Mouse (Mus musculus) heart, postnatal 10 days (tissue): ENCODE data around the gene Olfr578. TPM values are rescaled to one million over a fixed set of nuclear protein-coding genes. Genes with fewer than 3 reads are reported as not detected.

ENCODE experiments used
- DNase-seq, 2 experiments: peaks; one replicate each; pipeline ENCODE4 v3.0.0; 2021
- intact Hi-C: fragments of 180-260 bp; cut with DNase I; formaldehyde crosslinking; loops from one replicate; pipeline ENCODE4 v1.15.1; 2025
- total RNA-seq, 2 experiments: library from RNA; stranded (reverse); gene quantifications; 2 replicates each; pipeline ENCODE4 v1.2.3; 2021

The Olfr578 gene
- total RNA-seq, result not detected

GRCm38 (mm10) chr7:102989224-102989623, at the start of gene Olfr578:
Gene Olfr578 (minus strand): TSS chr7:102989324.
- intact Hi-C loops, result no loop called here
- no peak for DNase-seq

- intact Hi-C loops, result no loop called here
- DNase-seq, result no peak
Measured at GRCm38 (mm10) chr7:103037724-103038123, 48.6 kb upstream of the Olfr578 start, which contains the start of gene Olfr582. Gene Olfr582 (plus strand): TSS chr7:103038024.

GRCm38 (mm10) chr7:102975843-102976242, 13.3 kb downstream of the Olfr578 start, which contains the start of gene Olfr577:
Gene Olfr577 (minus strand): TSS chr7:102975943.
- no peak for DNase-seq
- intact Hi-C loops, result no loop called here

GRCm38 (mm10) chr7:102974399-102974798, 14.7 kb downstream of the Olfr578 start:
- intact Hi-C loops, result no loop called here
- no peak for DNase-seq

- DNase-seq, result no peak
Measured at GRCm38 (mm10) chr7:102962360-102962759, 26.8 kb downstream of the Olfr578 start, which contains the start of gene Olfr576. Gene Olfr576 (plus strand): TSS chr7:102962660.

GRCm38 (mm10) chr7:102958593-102958992, 30.5 kb downstream of the Olfr578 start, which contains the start of gene Olfr575:
Gene Olfr575 (minus strand): TSS chr7:102958775.
- intact Hi-C loops, result no loop called here
- DNase-seq, result no peak

More at GRCm38 (mm10) chr7:102962360-102962759, 26.8 kb downstream of the Olfr578 start, which contains the start of gene Olfr576:
- intact Hi-C loops, result no loop called here

- DNase-seq, result no peak
- intact Hi-C loops, result no loop called here
Measured at GRCm38 (mm10) chr7:102958137-102958536, 31.0 kb downstream of the Olfr578 start.

- intact Hi-C loops, result no loop called here
- DNase-seq, result no peak
Measured at GRCm38 (mm10) chr7:102950732-102951131, 38.4 kb downstream of the Olfr578 start.

GRCm38 (mm10) chr7:102948167-102948566, 41.0 kb downstream of the Olfr578 start, which contains the start of gene Olfr574:
Gene Olfr574 (plus strand): TSS chr7:102948467.
- DNase-seq, result no peak
- intact Hi-C loops, result no loop called here

- DNase-seq, result no peak
- intact Hi-C loops, result no loop called here
Measured at GRCm38 (mm10) chr7:102943417-102943816, 45.7 kb downstream of the Olfr578 start.

GRCm38 (mm10) chr7:102942475-102942874, 46.6 kb downstream of the Olfr578 start, which contains the start of gene Olfr573-ps1:
Gene Olfr573-ps1 (minus strand): TSS chr7:102942575.
- DNase-seq, result no peak

More at GRCm38 (mm10) chr7:102942475-102942874, 46.6 kb downstream of the Olfr578 start, which contains the start of gene Olfr573-ps1:
- intact Hi-C loops, result no loop called here

Other genes starting within 250 kb of the Olfr578 start
- under 1 TPM; 0.12 to 0.57 TPM for gene Olfr560, start 230.0 kb downstream of the Olfr578 start, total RNA-seq
- 1 to 10 TPM; 2.1 to 2.2 TPM for gene Olfr78, start 229.9 kb downstream of the Olfr578 start, total RNA-seq
- not detected for gene Olfr561, start 218.1 kb downstream of the Olfr578 start, total RNA-seq
- gene Olfr564, start 185.8 kb downstream of the Olfr578 start, total RNA-seq, result not detected
- not detected for gene Olfr566, start 130.6 kb downstream of the Olfr578 start, total RNA-seq
- not detected for gene Olfr568, start 112.2 kb downstream of the Olfr578 start, total RNA-seq
- gene Olfr569, start 98.4 kb downstream of the Olfr578 start, total RNA-seq, result not detected
- gene Olfr570, start 94.7 kb downstream of the Olfr578 start, total RNA-seq, result not detected
- gene Olfr571, start 71.8 kb downstream of the Olfr578 start, total RNA-seq, result not detected
- not detected for gene Olfr572, start 64.9 kb downstream of the Olfr578 start, total RNA-seq
- gene Olfr573-ps1, start 46.7 kb downstream of the Olfr578 start, total RNA-seq, result not detected
- not detected for gene Olfr574, start 40.9 kb downstream of the Olfr578 start, total RNA-seq
- not detected for gene Olfr575, start 30.5 kb downstream of the Olfr578 start, total RNA-seq
- gene Olfr576, start 26.7 kb downstream of the Olfr578 start, total RNA-seq, result not detected
- not detected for gene Olfr577, start 13.4 kb downstream of the Olfr578 start, total RNA-seq
- not detected for gene Olfr582, start 48.7 kb upstream of the Olfr578 start, total RNA-seq
- gene Olfr583, start 62.0 kb upstream of the Olfr578 start, total RNA-seq, result not detected
- gene Olfr584, start 92.6 kb upstream of the Olfr578 start, total RNA-seq, result not detected
- not detected for gene Olfr585, start 108.4 kb upstream of the Olfr578 start, total RNA-seq
- not detected for gene Olfr586, start 136.3 kb upstream of the Olfr578 start, total RNA-seq
- not detected for gene Olfr588-ps1, start 151.6 kb upstream of the Olfr578 start, total RNA-seq
- gene Olfr589, start 167.0 kb upstream of the Olfr578 start, total RNA-seq, result not detected
- gene Olfr591, start 189.0 kb upstream of the Olfr578 start, total RNA-seq, result not detected
- not detected for gene Olfr592, start 195.5 kb upstream of the Olfr578 start, total RNA-seq
- gene Olfr593, start 222.5 kb upstream of the Olfr578 start, total RNA-seq, result not detected
- not detected for gene Olfr594, start 227.7 kb upstream of the Olfr578 start, total RNA-seq